In the genomic region with DNA sequence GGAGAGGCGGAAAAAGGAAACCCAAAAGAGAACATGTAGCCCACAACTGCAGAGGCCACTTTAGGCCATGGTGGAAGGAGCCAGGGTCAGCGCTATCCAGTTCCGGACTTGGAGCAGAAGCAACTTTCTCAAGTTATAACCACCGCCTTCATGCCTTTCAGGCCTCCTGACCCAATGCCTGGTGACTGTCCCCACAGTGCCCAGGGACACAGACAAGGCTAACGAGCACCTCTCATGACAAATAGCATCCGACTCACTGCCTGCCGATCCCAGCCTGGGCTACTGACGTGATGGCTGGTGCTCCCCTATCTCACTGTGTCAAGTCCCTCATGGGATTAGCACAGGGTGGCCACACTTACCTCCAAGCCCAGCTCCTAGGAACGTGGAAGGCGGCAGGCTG, we compare ENCODE assay signal across 16 mouse cellular contexts. TPM values are rescaled to one million over a fixed set of nuclear protein-coding genes. Genes with fewer than 3 reads are reported as not detected.
DNase-seq lines count a peak whose midpoint lies in the region; ATAC-seq and TF ChIP-seq lines count a peak whose summit lies in the region.
"Had no signal": no experiment of that assay in that cellular context is flagged by ENCODE, and none has a peak within 500 bp of the region (broad histone marks: within the 10 kb centered on the region; RNA-seq: fewer than 3 reads in every experiment).

No protein-coding gene starts in this region.

- no peaks in the 10 kb centered on the region for H3K27me3 ChIP-seq in midbrain, embryonic 13.5 days
- H3K27me3 ChIP-seq in midbrain, embryonic 14.5 days (ENCODE audit: control insufficient read depth, insufficient read depth, low read length): no peaks in the 10 kb centered on the region
- no peaks in the 10 kb centered on the region for H3K27me3 ChIP-seq in intestine, postnatal 0 days (replicated peaks; ENCODE audit: control insufficient read depth, insufficient read depth, low read length)
- H3K27me3 ChIP-seq in liver, postnatal 0 days (ENCODE audit: insufficient read depth, low read length): no peaks in the 10 kb centered on the region
- H3K27me3 ChIP-seq: heart, embryonic 13.5 days; limb, embryonic 15.5 days; neural tube, embryonic 13.5 days had no signal

- H3K4me2 ChIP-seq in midbrain, embryonic 13.5 days (replicated peaks): no peak overlapping the region
- no peak overlapping the region for H3K4me2 ChIP-seq in midbrain, embryonic 14.5 days (ENCODE audit: low read length)
- no peak overlapping the region for H3K4me2 ChIP-seq in intestine, postnatal 0 days (replicated peaks; ENCODE audit: low read depth)
- H3K4me2 ChIP-seq in liver, postnatal 0 days (ENCODE audit: low read depth, low read length): peak overlapping the region; percentile 69
- H3K4me2 ChIP-seq: heart, embryonic 13.5 days; limb, embryonic 15.5 days; neural tube, embryonic 13.5 days had no signal

- intact Hi-C loops in gastrocnemius, adult 2 months (cut with DNase I): no loop called here

- no peak overlapping the region for H3K4me3 ChIP-seq in gastrocnemius, adult 2 months
- no peak overlapping the region for H3K4me3 ChIP-seq in midbrain, embryonic 13.5 days (replicated peaks)
- H3K4me3 ChIP-seq in midbrain, embryonic 14.5 days (replicated peaks; ENCODE audit: low read depth, low read length): no peak overlapping the region
- no peak overlapping the region for H3K4me3 ChIP-seq in intestine, postnatal 0 days (ENCODE audit: low read depth, low read length)
- peak overlapping the region; percentile 33 for H3K4me3 ChIP-seq in liver, postnatal 0 days (ENCODE audit: low read depth, low read length)
- H3K4me3 ChIP-seq: heart, embryonic 13.5 days; limb, embryonic 15.5 days; neural tube, embryonic 13.5 days had no signal

- H3K36me3 ChIP-seq in midbrain, embryonic 13.5 days: peaks cover 95% of the 10 kb centered on the region
- peaks cover 86% of the 10 kb centered on the region for H3K36me3 ChIP-seq in midbrain, embryonic 14.5 days (ENCODE audit: control insufficient read depth, insufficient read depth, low read length)
- peaks cover 67% of the 10 kb centered on the region for H3K36me3 ChIP-seq in intestine, postnatal 0 days (ENCODE audit: control insufficient read depth, insufficient read depth)
- peaks cover 81% of the 10 kb centered on the region for H3K36me3 ChIP-seq in liver, postnatal 0 days (replicated peaks; ENCODE audit: insufficient read depth, low read length)

- H3K9ac ChIP-seq in midbrain, embryonic 13.5 days (replicated peaks): no peak overlapping the region
- no peak overlapping the region for H3K9ac ChIP-seq in midbrain, embryonic 14.5 days (replicated peaks; ENCODE audit: low read length)
- no peak overlapping the region for H3K9ac ChIP-seq in intestine, postnatal 0 days (ENCODE audit: low read depth, low read length)
- peak overlapping the region; percentile 62 for H3K9ac ChIP-seq in liver, postnatal 0 days (replicated peaks)
- H3K9ac ChIP-seq: heart, embryonic 13.5 days; limb, embryonic 15.5 days; neural tube, embryonic 13.5 days had no signal

- peak; percentile 55 for DNase-seq in gastrocnemius, adult 2 months
- DNase-seq in gastrocnemius, postnatal 4 days (ENCODE audit: low spot score in 2 of 2): no peak
- no peak for DNase-seq in midbrain, embryonic 14.5 days
- no peak for DNase-seq in liver, postnatal 0 days
- DNase-seq in kidney, adult 18-20 months: no peak
- DNase-seq: heart, postnatal 4 days; kidney, adult 2 months; kidney, postnatal 25 days; lung, postnatal 10 days; right cerebral cortex, postnatal 25 days; thymus, postnatal 25 days had no signal

- TF ChIP-seq CTCF in gastrocnemius, adult 2 months (IDR thresholded peaks at IDR 0.05): no peak
- TF ChIP-seq CTCF in intestine, postnatal 0 days (IDR thresholded peaks at IDR 0.05; ENCODE audit: low read depth): no peak
- TF ChIP-seq CTCF in liver, postnatal 0 days (IDR thresholded peaks at IDR 0.05; ENCODE audit: low read depth): no peak

- TF ChIP-seq EP300 in liver, postnatal 0 days (IDR thresholded peaks at IDR 0.05; ENCODE audit: low read depth): no peak

- 91% methylated on average over 10 of the region's 10 CpGs for WGBS in midbrain, embryonic 13.5 days
- 92% methylated on average over 10 of the region's 10 CpGs for WGBS in midbrain, embryonic 14.5 days
- WGBS in intestine, postnatal 0 days: 83% methylated on average over 10 of the region's 10 CpGs
- WGBS in liver, postnatal 0 days (ENCODE audit: insufficient replicate concordance): 83% methylated on average over 10 of the region's 10 CpGs

- H3K9me3 ChIP-seq in midbrain, embryonic 13.5 days: no peaks in the 10 kb centered on the region
- no peaks in the 10 kb centered on the region for H3K9me3 ChIP-seq in midbrain, embryonic 14.5 days (ENCODE audit: control insufficient read depth, low read length)
- H3K9me3 ChIP-seq in intestine, postnatal 0 days (ENCODE audit: control insufficient read depth): no peaks in the 10 kb centered on the region
- H3K9me3 ChIP-seq in liver, postnatal 0 days (ENCODE audit: low read length): peaks cover 5% of the 10 kb centered on the region
- H3K9me3 ChIP-seq: limb, embryonic 15.5 days; neural tube, embryonic 13.5 days had no signal

- ATAC-seq in midbrain, embryonic 13.5 days: no peak
- ATAC-seq in midbrain, embryonic 14.5 days (ENCODE audit: low FRiP score, low TSS enrichment): no peak
- ATAC-seq in intestine, postnatal 0 days: no peak
- no peak for ATAC-seq in liver, postnatal 0 days

- peaks cover 45% of the 10 kb centered on the region for H3K4me1 ChIP-seq in midbrain, embryonic 13.5 days (replicated peaks)
- 0 out of 2 replicates have a peak, but pooled peaks cover 7% of the 10 kb centered on the region for H3K4me1 ChIP-seq in midbrain, embryonic 14.5 days (ENCODE audit: control insufficient read depth, insufficient read depth, low read length)
- 0 out of 2 replicates have a peak, but pooled peaks cover 9% of the 10 kb centered on the region for H3K4me1 ChIP-seq in intestine, postnatal 0 days (replicated peaks; ENCODE audit: control insufficient read depth, insufficient read depth, low read length)
- H3K4me1 ChIP-seq in liver, postnatal 0 days (ENCODE audit: insufficient read depth): peaks cover 54% of the 10 kb centered on the region

- peak overlapping the region; percentile 63 for H3K27ac ChIP-seq in gastrocnemius, adult 2 months
- H3K27ac ChIP-seq in midbrain, embryonic 13.5 days: peak overlapping the region; percentile 67
- H3K27ac ChIP-seq in midbrain, embryonic 14.5 days (replicated peaks; ENCODE audit: low read depth, low read length): no peak overlapping the region
- peak overlapping the region; percentile 76 for H3K27ac ChIP-seq in intestine, postnatal 0 days (ENCODE audit: low read depth, low read length)
- H3K27ac ChIP-seq in liver, postnatal 0 days (ENCODE audit: low read depth): peak overlapping the region; percentile 91
- H3K27ac ChIP-seq: heart, embryonic 13.5 days; limb, embryonic 15.5 days had no signal

RNA-seq across cellular contexts. Expression of a gene that starts 12.7 kb away (rescaled TPM):
- 10 to 100 TPM; 11.1 to 12.0 TPM for total RNA-seq in gastrocnemius, adult 2 months (2021)
- 10 to 100 TPM; 66.4 to 67.5 TPM for total RNA-seq in gastrocnemius, postnatal 4 days (2021)
- polyA plus RNA-seq in midbrain, embryonic 13.5 days (2015; fragmentation: Nextera tagmentation; extraction: Ambion mirVana): 67.7 and 82.3 TPM in 2 replicates
- polyA plus RNA-seq in midbrain, embryonic 14.5 days (2014; fragmentation: Nextera tagmentation; extraction: Ambion mirVana): 49.8 and 60.4 TPM in 2 replicates
- polyA plus RNA-seq in intestine, postnatal 0 days (2015; fragmentation: Nextera tagmentation; extraction: Ambion mirVana): 34.1 and 34.5 TPM in 2 replicates
- 28.2 and 29.5 TPM in 2 replicates for polyA plus RNA-seq in liver, postnatal 0 days (2015; fragmentation: Nextera tagmentation; extraction: Ambion mirVana)

RNA-seq across cellular contexts. Expression of a gene that starts 14.1 kb away (rescaled TPM):
- total RNA-seq in gastrocnemius, adult 2 months (2021): 1,000 to 10,000 TPM in 1 of 2 experiments, 100 to 1,000 TPM in 1; 776 to 1,068 TPM
- total RNA-seq in gastrocnemius, postnatal 4 days (2021): 100 to 1,000 TPM; 640 to 657 TPM
- 518 and 572 TPM in 2 replicates for polyA plus RNA-seq in midbrain, embryonic 13.5 days (2015; fragmentation: Nextera tagmentation; extraction: Ambion mirVana)
- polyA plus RNA-seq in midbrain, embryonic 14.5 days (2014; fragmentation: Nextera tagmentation; extraction: Ambion mirVana): 532 and 742 TPM in 2 replicates
- 1,032 and 1,082 TPM in 2 replicates for polyA plus RNA-seq in intestine, postnatal 0 days (2015; fragmentation: Nextera tagmentation; extraction: Ambion mirVana)
- polyA plus RNA-seq in liver, postnatal 0 days (2015; fragmentation: Nextera tagmentation; extraction: Ambion mirVana): 753 and 771 TPM in 2 replicates

RNA-seq across cellular contexts. Expression of a gene that starts 21.4 kb away (rescaled TPM):
- total RNA-seq in gastrocnemius, adult 2 months (2021): 100 to 1,000 TPM; 105 to 116 TPM
- total RNA-seq in gastrocnemius, postnatal 4 days (2021): 100 to 1,000 TPM; 139 to 140 TPM
- polyA plus RNA-seq in midbrain, embryonic 13.5 days (2015; fragmentation: Nextera tagmentation; extraction: Ambion mirVana): 243 and 257 TPM in 2 replicates
- polyA plus RNA-seq in midbrain, embryonic 14.5 days (2014; fragmentation: Nextera tagmentation; extraction: Ambion mirVana): 166 and 208 TPM in 2 replicates
- 48.0 and 51.0 TPM in 2 replicates for polyA plus RNA-seq in intestine, postnatal 0 days (2015; fragmentation: Nextera tagmentation; extraction: Ambion mirVana)
- 33.4 and 33.5 TPM in 2 replicates for polyA plus RNA-seq in liver, postnatal 0 days (2015; fragmentation: Nextera tagmentation; extraction: Ambion mirVana)

RNA-seq across cellular contexts. Expression of a gene that starts 33.3 kb away (rescaled TPM):
- 1 to 10 TPM; 4.7 to 5.1 TPM for total RNA-seq in gastrocnemius, adult 2 months (2021)
- total RNA-seq in gastrocnemius, postnatal 4 days (2021): 10 to 100 TPM; 17.8 to 18.9 TPM
- polyA plus RNA-seq in midbrain, embryonic 13.5 days (2015; fragmentation: Nextera tagmentation; extraction: Ambion mirVana): 15.9 and 18.6 TPM in 2 replicates
- polyA plus RNA-seq in midbrain, embryonic 14.5 days (2014; fragmentation: Nextera tagmentation; extraction: Ambion mirVana): 17.3 and 28.2 TPM in 2 replicates
- 3.2 and 4.2 TPM in 2 replicates for polyA plus RNA-seq in intestine, postnatal 0 days (2015; fragmentation: Nextera tagmentation; extraction: Ambion mirVana)
- polyA plus RNA-seq in liver, postnatal 0 days (2015; fragmentation: Nextera tagmentation; extraction: Ambion mirVana): 0.72 and 0.99 TPM in 2 replicates
